Mouse (Mus musculus): ENCODE data around the gene Cpa4. TPM values are rescaled to one million over a fixed set of nuclear protein-coding genes. Genes with fewer than 3 reads are reported as not detected.

Cpa4 gene
- total RNA-seq, 4 experiments from 2014 or later: not detected

- DNase-seq (ENCODE audit: low spot score): no peak
Measured at GRCm38 (mm10) chr6:30591851-30592404, 23.8 kb downstream of the Cpa4 start.

- no peak for DNase-seq (ENCODE audit: low spot score)
Measured at GRCm38 (mm10) chr6:30592417-30592974, 24.3 kb downstream of the Cpa4 start.

GRCm38 (mm10) chr6:30594364-30594763 lies 26.2 kb downstream of the Cpa4 start:
- DNase-seq (ENCODE audit: low spot score): no peak

- no peak for DNase-seq (ENCODE audit: low spot score)
Measured at GRCm38 (mm10) chr6:30596230-30596898, 28.2 kb downstream of the Cpa4 start.

- DNase-seq (ENCODE audit: low spot score): no peak
Measured at GRCm38 (mm10) chr6:30600033-30600432, 31.9 kb downstream of the Cpa4 start.

- no peak for DNase-seq (ENCODE audit: low spot score)
Measured at GRCm38 (mm10) chr6:30600995-30601394, 32.8 kb downstream of the Cpa4 start.

- DNase-seq (ENCODE audit: low spot score): no peak
Measured at GRCm38 (mm10) chr6:30604342-30604867, 36.2 kb downstream of the Cpa4 start.

GRCm38 (mm10) chr6:30605111-30605510 lies 36.9 kb downstream of the Cpa4 start:
- DNase-seq (ENCODE audit: low spot score): no peak

- DNase-seq (ENCODE audit: low spot score): no peak
Measured at GRCm38 (mm10) chr6:30605672-30606071, 37.5 kb downstream of the Cpa4 start.

- DNase-seq (ENCODE audit: low spot score): no peak
Measured at GRCm38 (mm10) chr6:30610710-30611109, 42.5 kb downstream of the Cpa4 start, which contains the start of gene Cpa5. Gene Cpa5, plus strand, starts transcription at chr6:30611010.

- no peak for DNase-seq (ENCODE audit: low spot score)
Measured at GRCm38 (mm10) chr6:30611212-30611611, 43.0 kb downstream of the Cpa4 start.

- DNase-seq (ENCODE audit: low spot score): no peak
Measured at GRCm38 (mm10) chr6:30614251-30614650, 46.1 kb downstream of the Cpa4 start.

- DNase-seq (ENCODE audit: low spot score): no peak
Measured at GRCm38 (mm10) chr6:30615741-30616140, 47.6 kb downstream of the Cpa4 start.

- no peak for DNase-seq (ENCODE audit: low spot score)
Measured at GRCm38 (mm10) chr6:30616491-30616941, 48.3 kb downstream of the Cpa4 start.

GRCm38 (mm10) chr6:30617020-30617958 lies 49.1 kb downstream of the Cpa4 start:
- no peak for DNase-seq (ENCODE audit: low spot score)

GRCm38 (mm10) chr6:30617959-30618590 lies 49.9 kb downstream of the Cpa4 start:
- no peak for DNase-seq (ENCODE audit: low spot score)

- no peak for DNase-seq (ENCODE audit: low spot score)
Measured at GRCm38 (mm10) chr6:30618735-30619134, 50.6 kb downstream of the Cpa4 start.

- no peak for DNase-seq (ENCODE audit: low spot score)
Measured at GRCm38 (mm10) chr6:30619606-30620005, 51.4 kb downstream of the Cpa4 start.

GRCm38 (mm10) chr6:30620591-30620990 lies 52.4 kb downstream of the Cpa4 start:
- peak; percentile 28 for DNase-seq (ENCODE audit: low spot score)

- no peak for DNase-seq (ENCODE audit: low spot score)
Measured at GRCm38 (mm10) chr6:30620994-30621393, 52.8 kb downstream of the Cpa4 start.

- no peak for DNase-seq (ENCODE audit: low spot score)
Measured at GRCm38 (mm10) chr6:30621986-30622389, 53.8 kb downstream of the Cpa4 start.

Measured in heart, adult 8-10 months (tissue).